Mouse (Mus musculus) mesoderm, embryonic 11.5 days (tissue): ENCODE data around the gene 2410002F23Rik.
"Not testable (repeated sequence)": the region's sequence is repeated elsewhere in the genome, so short reads cannot be mapped to it uniquely, and the experiment has no call there.

ENCODE experiments used
- DNase-seq: peaks from one replicate; pipeline ENCODE4 v3.0.0-alpha.2; 2012; ENCODE audit warnings: low read depth, low spot score

2410002F23Rik gene

DNA sequence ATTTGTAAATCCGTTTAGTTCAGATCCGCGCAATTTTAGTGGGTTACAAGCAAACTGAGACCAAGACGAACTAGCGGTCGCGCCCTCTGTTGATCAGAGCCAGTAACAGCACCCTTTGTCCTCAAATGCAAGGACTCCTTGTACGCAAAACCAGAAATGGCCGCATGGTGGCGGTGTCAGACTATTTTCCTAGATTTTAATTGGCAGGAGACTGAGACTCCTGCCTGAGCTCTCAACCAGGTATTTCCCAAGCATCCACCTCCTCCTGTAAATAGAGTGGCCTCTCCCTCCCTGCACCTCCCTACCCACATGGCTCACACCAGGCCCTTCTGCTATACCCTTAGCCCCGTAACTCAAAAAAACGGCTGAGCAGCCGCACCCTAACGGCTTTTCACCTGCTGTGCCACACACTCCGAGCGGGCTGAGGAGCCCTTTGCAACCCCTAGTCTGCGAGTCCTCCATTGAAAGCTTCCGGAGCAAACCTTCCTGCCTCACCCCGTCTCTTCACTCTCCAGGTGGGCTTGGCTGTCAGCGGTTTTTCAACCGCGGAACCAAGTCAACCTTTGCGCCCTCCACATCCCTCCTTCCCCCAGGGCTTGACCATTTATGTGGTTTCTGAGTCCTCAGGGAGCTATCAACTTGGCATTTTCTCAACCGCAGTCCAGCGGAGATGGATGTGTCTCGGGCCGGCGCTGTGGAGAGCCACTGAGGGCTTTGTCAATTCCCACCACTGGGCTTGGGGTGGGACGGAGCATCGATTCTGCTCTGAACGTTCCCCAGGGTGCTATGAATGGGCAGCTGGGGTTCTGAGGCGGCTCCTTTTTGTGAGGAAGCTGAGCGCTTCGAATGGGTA is 16.5 kb downstream of the 2410002F23Rik start:
- DNase-seq = peak; percentile 95

GRCm38 (mm10) chr7:44268117-44268516 is 21.6 kb downstream of the 2410002F23Rik start:
- DNase-seq = no peak

DNA sequence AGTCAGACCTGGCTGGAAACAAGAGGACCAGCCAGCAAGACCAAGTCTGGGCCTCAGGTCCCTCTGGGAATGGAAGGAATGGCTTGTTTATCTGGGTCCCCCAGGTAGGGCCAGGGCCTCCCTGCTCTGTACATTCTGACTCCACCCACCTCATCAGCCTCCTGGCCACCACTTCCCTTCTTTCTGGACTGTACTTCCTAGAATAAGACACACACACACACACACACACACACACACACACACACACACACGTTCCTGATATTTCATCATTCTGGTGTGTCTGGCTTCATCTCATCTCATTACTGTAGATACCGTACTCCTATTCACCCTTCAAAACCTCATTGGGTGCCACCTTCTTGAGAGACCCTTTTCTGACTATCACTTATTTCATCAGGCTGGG is 22.9 kb downstream of the 2410002F23Rik start:
- DNase-seq = no peak

- DNase-seq = no peak
Measured at GRCm38 (mm10) chr7:44271309-44271708, 24.8 kb downstream of the 2410002F23Rik start.

DNA sequence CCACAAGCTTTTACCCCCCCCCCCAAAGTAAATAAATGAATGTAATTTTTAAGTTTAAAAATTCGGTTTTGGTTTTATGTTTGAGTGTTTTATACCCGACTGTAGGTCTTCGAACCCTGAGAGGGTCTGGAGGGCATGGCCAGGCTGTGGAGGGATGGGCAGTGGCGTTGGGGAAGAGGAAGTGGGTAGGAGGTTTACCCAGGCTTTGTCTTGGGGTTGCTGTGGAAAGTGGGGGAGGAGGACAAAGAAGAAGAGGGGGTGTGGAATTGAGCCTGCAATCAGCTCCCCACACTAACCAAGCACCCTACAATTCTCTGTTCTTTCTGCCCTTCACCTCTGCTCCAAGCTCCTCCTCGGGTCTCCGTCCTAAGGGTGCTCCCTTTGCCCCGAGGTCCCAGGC is 26.0 kb downstream of the 2410002F23Rik start:
- DNase-seq = no peak

DNA sequence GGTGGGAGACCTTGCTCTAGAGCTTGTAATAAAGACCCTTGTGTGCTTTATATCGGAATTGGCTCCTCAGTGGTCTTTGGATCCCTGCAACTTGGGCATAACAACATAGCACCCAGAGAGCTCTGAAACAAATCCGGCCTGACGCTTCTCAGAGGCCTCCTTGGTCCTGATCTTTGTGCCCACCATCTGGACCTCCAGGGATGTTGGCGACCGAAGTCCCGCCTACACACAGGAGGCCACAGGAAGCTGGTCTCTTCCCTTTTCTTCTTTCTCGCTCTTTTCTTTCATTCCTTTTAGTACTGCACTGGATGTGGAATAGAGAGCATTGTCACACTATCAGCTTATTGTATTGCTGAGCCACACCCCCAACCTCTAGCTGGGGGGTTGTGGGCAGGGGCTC is 26.9 kb downstream of the 2410002F23Rik start:
- DNase-seq = no peak

DNA sequence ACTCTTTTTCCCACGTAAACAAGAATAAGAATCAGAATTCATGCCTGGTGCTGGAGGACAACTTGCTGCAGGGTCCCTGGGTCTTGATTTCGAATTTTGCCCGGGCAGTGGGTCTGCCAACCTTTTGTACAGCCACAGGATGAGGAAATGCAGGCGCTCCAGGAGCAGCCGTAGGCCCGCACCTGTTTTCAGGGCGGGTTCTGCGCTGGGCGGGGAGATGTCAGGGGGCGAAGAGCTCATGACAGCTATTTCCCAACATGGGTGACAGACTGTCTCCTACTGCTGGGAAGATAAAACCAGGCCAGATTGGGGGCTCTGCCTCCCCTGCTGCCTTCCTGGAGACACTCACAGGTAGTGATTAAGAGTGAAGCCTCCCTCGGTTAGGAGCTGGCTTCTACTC is 27.6 kb downstream of the 2410002F23Rik start:
- DNase-seq = no peak

GRCm38 (mm10) chr7:44275546-44275945 is 29.0 kb downstream of the 2410002F23Rik start:
- DNase-seq = no peak

- DNase-seq = no peak
Measured at GRCm38 (mm10) chr7:44276461-44277249, 30.1 kb downstream of the 2410002F23Rik start.

DNA sequence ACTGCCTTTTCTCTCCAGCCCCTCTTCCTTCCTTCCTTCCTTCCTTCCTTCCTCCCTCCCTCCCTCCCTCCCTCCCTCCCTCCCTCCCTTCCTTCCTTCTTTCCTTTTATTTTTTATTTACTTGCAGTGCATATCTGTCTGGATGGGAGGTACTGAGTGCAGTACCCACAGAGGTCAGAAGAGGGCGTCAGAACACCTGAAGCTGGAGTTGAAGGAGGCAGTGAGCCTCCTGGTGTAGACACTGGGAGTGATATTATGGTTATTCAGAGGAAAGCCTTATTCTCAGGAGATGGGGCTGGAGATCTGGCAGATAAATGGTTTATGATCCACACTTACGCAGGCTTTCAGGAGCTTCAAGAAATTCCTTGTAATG is 30.7 kb downstream of the 2410002F23Rik start:
- DNase-seq = peak; percentile 53

GRCm38 (mm10) chr7:44280959-44281358 is 34.4 kb downstream of the 2410002F23Rik start:
- DNase-seq = no peak

GRCm38 (mm10) chr7:44281586-44281985 is 35.1 kb downstream of the 2410002F23Rik start:
- no peak for DNase-seq

DNA sequence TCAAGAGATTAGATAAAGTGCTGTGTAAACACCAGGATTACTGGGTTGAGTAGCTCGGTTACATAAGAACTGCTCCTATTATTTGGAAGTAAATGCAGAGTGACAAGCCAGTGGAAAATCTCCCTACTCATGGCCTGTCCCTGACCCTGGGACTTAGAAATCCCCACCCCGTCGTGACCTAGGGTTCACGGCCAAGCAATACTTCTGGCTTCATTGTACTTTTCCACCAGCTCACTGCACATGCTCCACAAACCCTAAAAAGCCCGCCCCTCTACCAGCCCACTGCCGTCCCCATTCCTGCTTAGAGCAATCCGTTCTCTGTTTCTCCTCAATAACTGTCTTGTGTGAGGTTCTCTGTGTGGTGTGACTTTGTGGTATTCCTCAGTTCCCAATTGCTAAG is 41.2 kb downstream of the 2410002F23Rik start:
- no peak for DNase-seq

DNA sequence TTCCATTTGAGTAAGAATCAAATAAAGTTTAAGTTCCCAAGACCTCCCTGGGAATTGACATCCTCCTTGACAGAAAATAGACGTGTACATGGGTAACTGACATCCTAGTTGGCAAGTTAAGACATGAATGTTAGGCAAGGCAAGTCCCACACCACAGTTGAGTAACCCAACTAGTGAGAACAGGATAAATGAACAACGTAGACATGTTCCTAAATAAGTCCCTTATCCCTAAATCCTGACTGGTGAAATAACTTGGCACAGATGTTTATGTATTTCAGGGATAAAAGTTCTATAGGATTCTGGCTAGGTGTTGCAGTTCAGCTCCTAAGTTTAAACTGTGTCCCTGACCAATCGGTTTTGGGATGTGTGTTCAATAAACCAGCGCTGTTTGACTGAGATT is 44.5 kb downstream of the 2410002F23Rik start:
- DNase-seq = no peak

DNA sequence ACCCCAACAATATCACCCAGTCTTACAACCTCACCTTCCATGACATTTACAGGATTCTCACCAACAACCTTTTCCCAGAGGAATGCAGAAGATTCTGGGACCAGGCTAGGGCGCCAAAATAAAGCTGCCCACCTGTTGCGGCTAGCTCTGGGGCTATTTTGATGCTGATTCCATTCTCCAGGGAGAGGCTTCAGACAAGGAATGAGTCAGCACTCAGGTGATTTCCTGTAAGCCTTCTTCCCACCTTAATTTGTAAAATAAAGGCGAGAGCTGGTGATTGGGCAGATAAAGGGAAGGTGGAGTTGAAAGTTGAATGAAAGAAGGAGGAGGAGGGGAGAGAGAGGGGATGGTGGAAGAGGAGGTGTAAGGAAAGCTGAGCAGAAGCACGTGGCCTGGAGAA is 44.9 kb downstream of the 2410002F23Rik start:
- no peak for DNase-seq

GRCm38 (mm10) chr7:44297501-44297900 is 51.0 kb downstream of the 2410002F23Rik start:
- DNase-seq = not testable (repeated sequence)
